Mouse (Mus musculus) induced T-regulatory cell, adult 2 months (primary cell): ENCODE measurements around the gene Snrpg.
"Not testable (repeated sequence)": the region's sequence is repeated elsewhere in the genome, so short reads cannot be mapped to it uniquely, and the experiment has no call there.

ENCODE experiments used
- DNase-seq: peaks from one replicate; pipeline ENCODE4 v3.0.0-alpha.2; 2012; ENCODE audit warnings: low read depth

The Snrpg gene

GRCm38 (mm10) chr6:86366853-86367249 is 4.3 kb upstream of the Snrpg start:
- DNase-seq: no peak

GRCm38 (mm10) chr6:86368479-86368878 is 2.6 kb upstream of the Snrpg start:
- no peak for DNase-seq

DNA sequence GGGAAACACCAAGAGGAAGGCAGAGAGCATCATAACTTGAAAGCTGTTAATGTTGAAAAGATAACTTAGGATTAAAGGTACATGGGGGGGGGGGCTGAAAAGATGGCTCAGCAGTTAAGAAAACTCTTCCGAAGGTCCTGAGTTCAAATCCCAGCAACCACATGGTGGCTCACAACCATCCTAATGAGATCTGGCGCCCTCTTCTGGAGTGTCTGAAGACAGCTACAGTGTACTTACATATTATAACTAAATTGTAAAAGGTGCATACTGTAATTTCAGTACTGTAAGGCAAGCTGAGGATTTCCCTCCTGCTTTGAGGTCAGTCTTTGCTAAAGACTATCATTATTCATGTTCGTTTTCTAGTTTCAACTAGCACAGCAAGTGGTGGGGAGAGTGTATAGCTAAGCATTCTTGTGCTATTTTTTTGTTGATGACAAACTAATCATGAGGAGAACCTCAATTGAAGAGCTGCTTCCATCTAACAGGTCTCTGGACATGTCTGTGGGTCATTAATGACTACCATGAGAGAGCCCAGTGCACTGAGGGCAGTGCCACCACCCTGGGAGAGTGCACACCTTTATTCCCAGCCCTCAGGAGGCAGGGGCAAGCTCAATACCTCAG is 901 bp upstream of the Snrpg start:
- peak; percentile 70 for DNase-seq

DNA sequence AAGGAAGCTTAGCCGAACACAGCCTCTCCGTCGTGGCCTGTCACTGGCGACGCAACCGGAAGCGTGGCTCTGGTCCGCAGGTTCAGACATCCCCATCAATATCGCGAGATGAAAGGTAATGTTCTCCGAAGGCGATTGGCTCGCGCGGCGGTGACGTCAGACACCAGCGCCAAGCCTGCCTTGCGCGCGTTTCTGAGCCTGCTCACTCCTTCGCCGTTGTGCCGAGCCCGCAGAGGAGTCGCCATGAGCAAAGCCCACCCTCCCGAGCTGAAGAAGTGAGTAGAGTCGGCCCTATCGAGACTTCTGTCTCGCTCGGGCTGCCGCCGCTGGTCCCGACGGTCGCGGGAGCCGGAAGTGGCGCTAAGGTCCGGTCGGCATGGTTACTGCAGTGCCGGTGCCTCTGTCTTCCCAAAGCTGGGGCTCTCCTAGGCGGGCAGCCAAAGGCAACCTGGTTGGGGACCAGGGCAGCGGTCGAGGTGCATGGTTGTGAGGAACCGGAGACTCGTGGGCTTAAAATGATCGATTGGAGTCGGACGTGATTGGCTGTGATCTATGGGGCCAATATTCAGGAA is 322 bp downstream of the Snrpg start:
- peak; percentile 97 for DNase-seq

DNA sequence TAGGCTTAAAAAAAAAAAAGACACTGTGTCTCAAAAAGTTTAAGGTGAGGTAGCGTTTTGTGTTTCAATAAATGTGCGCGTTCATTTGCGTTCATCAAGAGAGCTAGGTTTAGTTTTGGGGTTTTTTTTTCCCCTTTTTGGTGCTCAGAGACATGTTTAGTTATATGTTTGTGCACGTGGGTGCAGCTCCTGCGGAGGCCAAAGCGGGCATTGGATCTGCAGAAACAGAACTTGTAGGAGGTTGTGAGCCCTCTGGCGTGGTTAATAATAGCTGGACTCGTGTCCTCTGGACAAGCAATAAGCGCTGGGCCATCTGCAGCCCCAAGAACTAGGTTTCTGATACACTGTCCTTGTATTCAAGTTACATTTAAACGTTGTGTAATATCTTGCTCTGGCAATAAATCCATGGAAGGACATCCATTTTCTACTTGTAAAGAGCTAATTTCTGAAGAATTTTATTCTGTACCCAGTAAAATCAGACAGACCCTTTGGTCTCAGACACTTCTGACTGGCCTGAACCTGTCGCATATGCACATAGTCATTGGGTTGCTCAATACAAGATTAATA is 929 bp downstream of the Snrpg start:
- no peak for DNase-seq

DNA sequence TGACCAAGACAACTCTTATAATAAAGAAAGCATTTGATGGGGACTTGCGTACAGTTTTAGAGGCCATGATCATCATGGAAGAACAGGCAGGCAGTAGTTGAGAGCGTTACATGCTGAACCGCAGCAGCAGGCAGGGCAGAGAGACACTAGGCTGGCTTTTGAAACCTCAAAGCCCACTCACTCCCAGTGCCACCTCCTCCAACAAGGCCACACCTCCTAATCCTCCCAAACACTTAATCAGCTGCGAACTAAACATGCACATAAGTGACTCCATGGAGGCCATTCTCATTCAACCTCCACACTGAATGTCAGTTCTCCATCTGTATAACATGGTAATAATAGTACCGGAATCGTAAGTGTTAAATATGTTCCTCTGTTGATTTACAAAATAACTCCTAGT is 2.5 kb downstream of the Snrpg start:
- no peak for DNase-seq

DNA sequence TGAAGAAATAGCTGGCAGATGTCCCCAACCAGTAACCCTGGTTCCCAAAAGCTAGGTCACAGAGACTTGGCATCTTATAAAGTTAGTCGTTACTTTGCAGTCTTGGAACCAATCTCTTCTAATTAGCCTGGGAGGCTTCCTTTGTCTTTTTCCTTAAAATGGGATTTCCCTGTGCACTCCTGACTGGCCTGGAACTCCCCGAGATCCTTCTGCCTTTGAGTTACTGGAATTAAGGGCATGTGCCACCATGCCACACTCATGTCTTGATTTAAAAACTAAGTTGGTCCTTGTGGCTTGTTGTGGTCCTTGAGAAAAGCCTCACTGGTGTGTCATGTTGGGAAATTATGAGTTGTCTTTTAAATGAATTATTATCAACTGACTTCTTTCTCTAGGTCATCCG is 7.2 kb downstream of the Snrpg start:
- no peak for DNase-seq

- DNase-seq: not testable (repeated sequence)
Measured at GRCm38 (mm10) chr6:86380112-86380511, 9.0 kb downstream of the Snrpg start.

DNA sequence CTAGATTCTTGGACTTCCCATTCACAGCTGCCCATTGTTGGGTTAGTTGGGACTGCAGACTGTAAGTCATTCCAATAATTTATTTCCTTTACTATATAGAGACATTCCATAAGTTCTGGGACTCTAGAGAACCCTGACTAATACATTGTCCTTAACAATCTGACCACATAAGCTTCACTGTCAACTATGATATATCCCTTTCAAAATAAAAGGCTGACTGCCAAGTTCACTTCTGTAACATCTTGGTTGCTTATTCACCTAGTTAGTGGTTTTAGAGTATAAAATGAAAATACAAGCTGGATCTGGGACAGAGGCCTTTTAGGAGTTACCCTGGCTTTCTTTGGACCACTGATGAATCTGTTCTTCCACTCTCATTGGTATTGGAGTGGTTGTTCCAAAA is 11.4 kb downstream of the Snrpg start:
- DNase-seq: no peak

GRCm38 (mm10) chr6:86383370-86383769 is 12.3 kb downstream of the Snrpg start:
- no peak for DNase-seq

GRCm38 (mm10) chr6:86384692-86385091 is 13.6 kb downstream of the Snrpg start:
- no peak for DNase-seq

DNA sequence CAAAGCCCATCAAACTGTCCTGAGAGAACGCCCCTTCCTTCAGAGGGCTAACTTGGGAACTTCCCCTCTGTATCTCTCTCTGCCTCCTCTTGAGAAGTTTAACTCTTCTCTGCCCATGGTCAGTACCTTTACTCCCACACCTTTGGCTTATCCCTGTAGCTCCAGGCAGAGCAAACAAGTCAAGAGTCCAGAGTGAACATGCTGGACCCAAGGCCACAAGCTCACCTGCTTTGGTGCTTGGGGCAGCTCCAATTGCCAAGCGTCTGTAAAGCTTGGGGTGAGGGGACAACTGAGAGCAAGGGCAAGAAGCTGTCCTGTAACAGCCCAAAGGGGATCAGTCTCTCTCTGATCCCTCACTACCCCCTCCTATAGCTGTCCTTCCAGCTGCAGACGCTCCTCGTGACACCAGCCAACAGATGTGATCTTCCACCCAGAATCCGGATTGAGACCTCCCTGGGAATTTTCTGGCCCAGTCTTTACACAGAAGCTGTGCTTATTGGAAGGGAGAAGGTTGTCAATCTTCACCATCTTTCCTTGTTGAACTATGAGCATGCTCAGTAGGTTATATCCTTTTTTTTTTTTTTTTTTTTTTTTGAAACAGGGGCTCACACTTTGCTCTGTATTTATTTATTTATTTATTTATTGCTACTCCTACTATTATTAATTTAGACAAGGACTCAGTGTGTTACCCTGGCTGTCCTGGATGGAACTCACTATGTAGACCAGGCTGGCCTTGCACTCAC is 14.4 kb downstream of the Snrpg start:
- DNase-seq: no peak

- no peak for DNase-seq
Measured at GRCm38 (mm10) chr6:86387313-86387712, 16.2 kb downstream of the Snrpg start.

- no peak for DNase-seq
Measured at GRCm38 (mm10) chr6:86388461-86388860, 17.4 kb downstream of the Snrpg start.

DNA sequence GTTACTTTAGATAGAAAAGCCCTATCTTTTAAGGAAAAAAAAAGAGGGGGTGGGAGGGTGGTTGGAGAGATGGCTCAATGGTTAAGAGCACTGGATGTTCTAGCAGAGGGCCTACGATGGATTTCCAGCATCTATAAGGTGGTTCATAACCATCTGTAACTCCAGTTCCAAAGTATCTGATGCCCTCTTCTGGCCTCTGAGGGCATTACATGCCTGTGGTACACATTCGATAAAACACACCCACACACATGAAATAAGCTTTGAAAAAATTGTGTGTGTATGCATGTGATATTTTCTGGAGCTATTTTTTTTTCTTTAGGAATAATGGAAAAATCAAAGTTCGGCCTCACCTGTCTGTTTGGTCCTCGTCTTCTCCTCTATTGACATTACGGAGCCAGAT is 20.2 kb downstream of the Snrpg start:
- peak; percentile 63 for DNase-seq

DNA sequence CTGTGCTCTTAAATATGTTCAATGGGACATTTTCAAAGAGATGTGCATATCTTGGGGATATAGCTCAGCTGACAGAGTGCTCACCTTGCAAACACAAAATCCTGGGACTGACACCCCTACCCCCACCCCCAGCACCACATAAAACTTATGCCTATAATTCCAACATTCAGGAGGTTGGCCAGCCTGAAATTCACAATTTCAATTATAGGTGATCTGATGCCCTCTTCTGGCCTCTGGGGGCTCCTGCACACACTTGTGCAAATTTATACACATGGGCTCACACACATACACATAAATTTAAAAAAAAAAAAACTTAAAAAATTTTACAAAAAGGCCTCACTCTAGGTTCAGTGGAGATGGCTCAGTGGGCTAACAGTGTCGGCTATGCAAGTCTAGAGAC is 22.1 kb downstream of the Snrpg start:
- DNase-seq: no peak

DNA sequence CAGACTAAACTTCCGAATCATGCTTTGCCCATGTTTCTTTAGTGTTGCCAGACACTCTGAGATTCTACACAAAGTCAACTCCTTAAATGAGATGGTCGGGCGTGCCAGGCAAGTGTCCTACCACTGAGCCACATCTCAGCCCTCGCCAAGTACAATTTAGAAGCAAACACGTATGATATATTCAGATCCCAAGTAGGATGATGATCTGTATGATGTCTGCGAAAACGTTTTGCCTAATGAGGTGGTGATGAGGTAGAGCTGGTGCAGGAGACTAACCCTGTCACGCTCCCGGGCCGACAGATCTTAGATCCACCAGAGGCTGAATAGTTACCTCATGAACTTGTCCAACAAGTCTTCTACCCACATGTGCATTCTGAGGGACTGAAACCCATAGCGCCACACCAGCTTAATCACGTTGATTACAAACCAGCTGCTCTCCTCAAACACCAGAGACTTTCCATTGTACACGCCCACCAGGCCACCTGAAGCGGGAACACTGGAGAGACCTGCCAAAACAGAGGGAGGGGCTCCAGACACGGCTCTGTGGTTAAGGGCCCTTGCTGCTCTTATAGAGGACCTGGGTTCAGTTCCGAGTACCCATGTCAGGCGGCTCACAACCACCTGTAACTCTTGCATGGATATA is 23.1 kb downstream of the Snrpg start:
- no peak for DNase-seq

DNA sequence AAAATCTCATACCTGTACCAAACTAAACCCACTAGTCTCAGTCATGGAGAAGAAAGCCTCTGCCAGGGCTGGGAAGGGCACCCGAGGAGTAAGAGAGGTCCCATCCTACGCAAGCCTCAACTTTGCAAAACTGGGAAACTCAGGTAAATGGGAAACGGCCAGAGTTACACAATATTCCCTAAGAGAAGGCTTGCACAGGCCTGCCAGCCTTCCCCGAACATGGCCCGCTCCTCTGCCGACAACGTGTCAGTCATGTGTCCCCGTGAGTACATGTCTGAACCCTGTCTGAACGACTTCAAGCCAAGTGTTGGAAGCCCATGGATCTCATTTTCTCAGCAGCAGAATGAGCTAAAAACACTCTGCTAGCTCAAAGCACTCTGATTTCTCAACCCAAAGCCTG is 23.9 kb downstream of the Snrpg start:
- DNase-seq: no peak

- DNase-seq: no peak
Measured at GRCm38 (mm10) chr6:86395969-86396368, 24.9 kb downstream of the Snrpg start.

GRCm38 (mm10) chr6:86396581-86397256 is 25.6 kb downstream of the Snrpg start, which contains the start of gene Pcyox1:
TSS of gene Pcyox1 (minus strand) at chr6:86397154.
- peak; percentile 89 for DNase-seq

GRCm38 (mm10) chr6:86397257-86397980 is 26.3 kb downstream of the Snrpg start:
- no peak for DNase-seq
